Mouse (Mus musculus) embryo, embryonic 10.5 days (tissue): ENCODE measurements at regions not wholly inside any gene's neighbourhood (a gene's known extent, or its start where the extent isn't known, plus 50 kb on each side); places are given as distances from the start of the nearest gene placed in this dataset.

Experiments used
- DNase-seq: peaks from one replicate; pipeline ENCODE4 v3.0.0-alpha.2; 2015; ENCODE audit warnings: low spot score

GRCm38 (mm10) chr3:60698189-60698588, 225.6 kb downstream of the Mbnl1 start:
- DNase-seq, result no peak

- DNase-seq, result no peak
These were observed 234.5 kb downstream of the Mbnl1 start for GRCm38 (mm10) chr3:60707139-60707538.

GRCm38 (mm10) chr3:60712896-60713295, 240.3 kb downstream of the Mbnl1 start:
- no peak for DNase-seq

- no peak for DNase-seq
These were observed 247.7 kb downstream of the Mbnl1 start for GRCm38 (mm10) chr3:60720322-60720721.

GRCm38 (mm10) chr3:60731331-60731730, 258.7 kb downstream of the Mbnl1 start:
- peak; percentile 16 for DNase-seq

- DNase-seq, result no peak
These were observed 261.9 kb upstream of the P2ry1 start for GRCm38 (mm10) chr3:60740543-60741294.

- no peak for DNase-seq
These were observed 261.2 kb upstream of the P2ry1 start for GRCm38 (mm10) chr3:60741379-60741778.

GRCm38 (mm10) chr3:60742232-60742631, 260.4 kb upstream of the P2ry1 start:
- DNase-seq, result no peak

- no peak for DNase-seq
These were observed 257.5 kb upstream of the P2ry1 start for GRCm38 (mm10) chr3:60745075-60745474.

- DNase-seq, result no peak
These were observed 244.0 kb upstream of the P2ry1 start for GRCm38 (mm10) chr3:60758568-60758967.

- no peak for DNase-seq
These were observed 243.5 kb upstream of the P2ry1 start for GRCm38 (mm10) chr3:60759046-60759445.

GRCm38 (mm10) chr3:60762874-60763273, 239.7 kb upstream of the P2ry1 start:
- DNase-seq, result peak; percentile 75

- no peak for DNase-seq
These were observed 237.5 kb upstream of the P2ry1 start for GRCm38 (mm10) chr3:60765079-60765478.

GRCm38 (mm10) chr3:60768996-60769395, 233.6 kb upstream of the P2ry1 start:
- no peak for DNase-seq

- no peak for DNase-seq
These were observed 230.7 kb upstream of the P2ry1 start for GRCm38 (mm10) chr3:60771866-60772265.

GRCm38 (mm10) chr3:60773383-60773782, 229.2 kb upstream of the P2ry1 start:
- DNase-seq, result no peak

- peak; percentile 56 for DNase-seq
These were observed 217.3 kb upstream of the P2ry1 start for GRCm38 (mm10) chr3:60785137-60785875.

- no peak for DNase-seq
These were observed 214.6 kb upstream of the P2ry1 start for GRCm38 (mm10) chr3:60787989-60788388.

GRCm38 (mm10) chr3:60789441-60789840, 213.2 kb upstream of the P2ry1 start:
- no peak for DNase-seq

- DNase-seq, result no peak
These were observed 210.4 kb upstream of the P2ry1 start for GRCm38 (mm10) chr3:60792166-60792565.

- DNase-seq, result no peak
These were observed 206.4 kb upstream of the P2ry1 start for GRCm38 (mm10) chr3:60796207-60796606.

GRCm38 (mm10) chr3:60797808-60798207, 204.8 kb upstream of the P2ry1 start:
- DNase-seq, result no peak

- no peak for DNase-seq
These were observed 204.1 kb upstream of the P2ry1 start for GRCm38 (mm10) chr3:60798461-60798860.
